Mouse (Mus musculus) CD4-positive helper T cell, adult 2 months (primary cell): ENCODE measurements around the gene Mrps24.

Experiments used
- DNase-seq: peaks from one replicate; pipeline ENCODE4 v3.0.0-alpha.2; 2012; ENCODE audit warnings: low read depth, missing footprints, low spot score

Gene Mrps24

GRCm38 (mm10) chr11:5715630-5716105 is at the start of gene Mrps24:
TSS of gene Mrps24 (minus strand) at chr11:5715680.
- DNase-seq = no peak

GRCm38 (mm10) chr11:5762633-5762982 is 47.1 kb upstream of the Mrps24 start:
- DNase-seq = no peak

GRCm38 (mm10) chr11:5761820-5762632 is 46.5 kb upstream of the Mrps24 start, which contains the start of gene Urgcp:
TSS of gene Urgcp (minus strand) at chr11:5762376.
- DNase-seq = peak; percentile 97

GRCm38 (mm10) chr11:5753755-5754154 is 38.3 kb upstream of the Mrps24 start:
- DNase-seq = no peak

GRCm38 (mm10) chr11:5744951-5745350 is 29.5 kb upstream of the Mrps24 start:
- DNase-seq = no peak

- DNase-seq = peak; percentile 48
Observed at GRCm38 (mm10) chr11:5742106-5742505, 26.6 kb upstream of the Mrps24 start.

GRCm38 (mm10) chr11:5740965-5741627 is 25.6 kb upstream of the Mrps24 start:
- DNase-seq = peak; percentile 86

GRCm38 (mm10) chr11:5740599-5740964 is 25.1 kb upstream of the Mrps24 start:
- DNase-seq = peak; percentile 49

GRCm38 (mm10) chr11:5739846-5740245 is 24.4 kb upstream of the Mrps24 start:
- DNase-seq = no peak

GRCm38 (mm10) chr11:5738888-5739632 is 23.6 kb upstream of the Mrps24 start:
- DNase-seq = no peak

GRCm38 (mm10) chr11:5737137-5737536 is 21.7 kb upstream of the Mrps24 start:
- DNase-seq = no peak

GRCm38 (mm10) chr11:5734323-5734722 is 18.8 kb upstream of the Mrps24 start:
- no peak for DNase-seq

GRCm38 (mm10) chr11:5732401-5732800 is 16.9 kb upstream of the Mrps24 start:
- DNase-seq = no peak

- DNase-seq = no peak
Observed at GRCm38 (mm10) chr11:5729582-5729981, 14.1 kb upstream of the Mrps24 start.

GRCm38 (mm10) chr11:5718611-5719354 is 3.3 kb upstream of the Mrps24 start:
- DNase-seq = no peak

- no peak for DNase-seq
Observed at GRCm38 (mm10) chr11:5716938-5717705, 1.6 kb upstream of the Mrps24 start.

- DNase-seq = no peak
Observed at GRCm38 (mm10) chr11:5716246-5716645, 766 bp upstream of the Mrps24 start.

- no peak for DNase-seq
Observed at GRCm38 (mm10) chr11:5715179-5715578, 301 bp downstream of the Mrps24 start.

- peak; percentile 93 for DNase-seq
Observed at GRCm38 (mm10) chr11:5707530-5708353, 7.7 kb downstream of the Mrps24 start.
